Mouse (Mus musculus): ENCODE results near the gene Fhl5. TPM values are rescaled to one million over a fixed set of nuclear protein-coding genes. Genes with fewer than 3 reads are reported as not detected.
"Not testable (repeated sequence)": the region's sequence is repeated elsewhere in the genome, so short reads cannot be mapped to it uniquely, and the experiment has no call there.

Gene Fhl5
- total RNA-seq (2014; rRNA removed): 0.16 TPM in 1 of 2 replicates, not detected in the other
- 0.18 and 0.40 TPM in 2 replicates for polyA plus RNA-seq (2015; fragmentation: Nextera tagmentation; extraction: Ambion mirVana)

DNA sequence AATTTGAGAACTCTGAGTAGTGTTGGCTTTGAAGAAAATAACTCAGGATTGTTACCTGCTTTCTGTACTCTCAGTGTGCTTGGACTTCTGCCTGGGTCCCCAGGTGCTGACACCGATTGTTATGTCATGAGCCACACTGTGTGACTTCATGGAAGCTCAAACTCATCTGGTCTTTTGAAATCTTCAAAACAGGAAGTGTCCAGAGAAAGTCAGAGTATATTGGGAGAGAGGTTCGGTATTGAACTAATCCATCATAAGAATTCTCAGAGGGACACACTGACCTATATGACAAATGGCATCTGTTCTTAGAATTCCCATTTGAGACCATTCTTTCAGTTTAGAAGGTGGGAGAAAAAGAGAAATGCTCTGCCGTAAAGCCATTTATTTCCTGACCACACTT lies at the start of gene Fhl5:
Fhl5 (minus strand) TSS at position 101 of the 400 bp plus-strand sequence.
- TF ChIP-seq CTCF (IDR thresholded peaks at IDR 0.05; ENCODE audit: low read depth): no peak
- no peak for ATAC-seq

DNA sequence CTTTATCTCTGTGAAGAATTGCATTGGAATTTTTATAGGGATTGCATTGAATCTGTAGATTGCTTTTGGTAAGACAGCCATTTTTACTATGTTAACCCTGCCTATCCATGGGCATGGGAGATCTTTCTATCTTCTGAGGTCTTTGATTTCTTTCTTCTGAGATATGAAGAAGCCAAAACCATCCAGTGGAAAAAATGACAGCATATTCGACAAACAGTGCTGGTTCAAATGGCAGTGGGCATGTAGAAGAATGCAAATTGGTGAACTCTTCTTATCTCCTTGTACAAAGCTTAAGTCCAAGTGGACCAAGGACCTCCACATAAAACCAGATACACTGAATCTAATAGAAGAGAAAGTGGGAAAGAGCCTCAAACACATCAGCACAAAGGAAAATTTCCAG lies 42.3 kb upstream of the Fhl5 start:
- not testable (repeated sequence) for H3K4me1 ChIP-seq (ENCODE audit: insufficient read depth, low read length); H3K9ac ChIP-seq (replicated peaks; ENCODE audit: low read length); H3K4me2 ChIP-seq (ENCODE audit: low read depth, low read length); H3K27me3 ChIP-seq (ENCODE audit: insufficient read depth, low read length); H3K9me3 ChIP-seq (ENCODE audit: low read length); H3K36me3 ChIP-seq (ENCODE audit: insufficient read depth, low read length); DNase-seq (ENCODE audit: low spot score); ATAC-seq; H3K27ac ChIP-seq; H3K4me3 ChIP-seq (ENCODE audit: low read length)
- WGBS: 100% methylated on average over 1 of the region's 1 CpGs

More for the DNA sequence above, at the start of gene Fhl5:
- no peaks in the 10 kb centered on the region for H3K4me1 ChIP-seq (ENCODE audit: insufficient read depth, low read length)
- no peak within 1 kb of the TSS for H3K4me2 ChIP-seq (ENCODE audit: low read depth, low read length)
- no peaks in the 10 kb centered on the region for H3K36me3 ChIP-seq (ENCODE audit: insufficient read depth, low read length)
- 91% methylated on average over 3 of the region's 3 CpGs for WGBS
- H3K27me3 ChIP-seq (ENCODE audit: insufficient read depth, low read length): no peaks in the 10 kb centered on the region
- H3K4me3 ChIP-seq (ENCODE audit: low read length): no peak within 1 kb of the TSS
- H3K27ac ChIP-seq: no peak within 1 kb of the TSS
- no peak within 1 kb of the TSS for H3K9ac ChIP-seq (replicated peaks; ENCODE audit: low read length)
- no peak for DNase-seq (ENCODE audit: low spot score)
- no peaks in the 10 kb centered on the region for H3K9me3 ChIP-seq (ENCODE audit: low read length)

DNA sequence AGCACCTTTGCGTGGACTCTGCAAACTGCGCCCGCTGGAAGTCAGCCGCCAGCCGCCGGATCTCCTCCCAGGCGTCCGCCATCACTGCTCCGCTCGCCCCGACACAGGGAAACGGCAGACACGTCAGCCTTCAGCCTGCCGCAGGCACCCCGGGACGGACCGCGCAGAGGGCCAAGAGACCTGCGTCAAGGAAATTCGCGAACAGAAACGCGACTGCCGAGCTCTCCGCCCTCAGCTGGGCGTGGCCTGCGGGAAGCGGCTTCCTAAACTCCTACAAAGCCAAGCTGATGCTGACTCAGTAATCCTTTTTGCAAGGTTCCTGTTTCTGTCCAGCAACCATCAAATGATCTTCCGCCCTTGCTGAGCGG lies 39.0 kb upstream of the Fhl5 start, which contains the start of gene Ufl1:
Ufl1 (minus strand) TSS at position 151 of the 368 bp plus-strand sequence.
- H3K9ac ChIP-seq (replicated peaks; ENCODE audit: low read length): peak within 1 kb of the TSS; percentile 76
- 0 out of 2 replicates have a peak, but pooled peaks cover 3% of the 10 kb centered on the region for H3K4me1 ChIP-seq (ENCODE audit: insufficient read depth, low read length)
- H3K4me3 ChIP-seq (ENCODE audit: low read length): peak within 1 kb of the TSS; percentile 66
- TF ChIP-seq CTCF (IDR thresholded peaks at IDR 0.05; ENCODE audit: low read depth): no peak
- H3K4me2 ChIP-seq (ENCODE audit: low read depth, low read length): peak within 1 kb of the TSS; percentile 70
- DNase-seq (ENCODE audit: low spot score) (peak; percentile 97), ATAC-seq (peak; percentile 99)
- no peaks in the 10 kb centered on the region for H3K9me3 ChIP-seq (ENCODE audit: low read length)
- H3K36me3 ChIP-seq (ENCODE audit: insufficient read depth, low read length): peaks cover 5% of the 10 kb centered on the region; the same call in 1 of the 2 replicates
- under 1% methylated on average over 30 of the region's 30 CpGs for WGBS
- no peaks in the 10 kb centered on the region for H3K27me3 ChIP-seq (ENCODE audit: insufficient read depth, low read length)
- H3K27ac ChIP-seq: peak within 1 kb of the TSS; percentile 97

DNA sequence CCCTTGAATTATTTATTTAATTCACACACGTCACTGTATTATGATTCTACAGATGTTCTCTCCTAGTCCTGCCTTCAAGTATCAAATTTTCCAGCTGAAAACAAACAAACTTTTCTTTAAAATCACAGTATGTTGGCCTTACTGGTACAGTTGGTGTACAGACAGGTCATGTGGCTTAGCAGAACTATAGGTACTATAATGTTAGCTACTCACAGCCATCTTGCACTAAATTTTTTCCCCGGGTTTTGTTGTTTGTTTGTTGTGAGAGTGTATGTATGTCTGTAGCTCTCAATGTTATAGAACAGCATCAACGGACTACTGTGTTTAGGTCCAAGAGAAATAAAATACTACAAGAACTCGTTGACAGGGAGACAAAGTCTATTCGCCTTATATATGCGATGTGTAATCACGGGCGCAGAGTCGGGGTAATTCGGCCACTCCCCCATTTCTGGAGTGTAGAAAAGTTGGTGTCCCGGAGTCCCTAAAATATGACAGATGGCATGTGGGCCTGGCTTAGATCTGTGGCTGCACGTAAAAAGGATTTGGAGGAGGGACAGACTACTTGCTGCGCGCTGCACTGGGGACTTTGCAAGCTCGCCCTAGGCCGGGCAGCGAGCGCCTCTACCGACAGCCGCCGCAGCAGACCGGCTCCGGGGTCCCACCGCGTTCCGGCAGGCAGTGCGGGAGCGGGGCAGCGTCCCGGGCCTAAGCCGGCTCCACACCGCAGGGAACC lies 38.4 kb upstream of the Fhl5 start:
- H3K4me1 ChIP-seq (ENCODE audit: insufficient read depth, low read length): 0 out of 2 replicates have a peak, but pooled peaks cover 3% of the 10 kb centered on the region
- H3K9me3 ChIP-seq (ENCODE audit: low read length): no peaks in the 10 kb centered on the region
- H3K27ac ChIP-seq: peak overlapping the region; percentile 97
- WGBS: under 1% methylated on average over 32 of the region's 32 CpGs
- peaks cover 5% of the 10 kb centered on the region; the same call in 1 of the 2 replicates for H3K36me3 ChIP-seq (ENCODE audit: insufficient read depth, low read length)
- TF ChIP-seq CTCF (IDR thresholded peaks at IDR 0.05; ENCODE audit: low read depth): peak; percentile 44
- DNase-seq (ENCODE audit: low spot score) (peak; percentile 80), ATAC-seq (peak; percentile 93)
- no peaks in the 10 kb centered on the region for H3K27me3 ChIP-seq (ENCODE audit: insufficient read depth, low read length)
- peak overlapping the region; percentile 66 for H3K4me3 ChIP-seq (ENCODE audit: low read length)
- peak overlapping the region; percentile 76 for H3K9ac ChIP-seq (replicated peaks; ENCODE audit: low read length)
- H3K4me2 ChIP-seq (ENCODE audit: low read depth, low read length): peak overlapping the region; percentile 70

DNA sequence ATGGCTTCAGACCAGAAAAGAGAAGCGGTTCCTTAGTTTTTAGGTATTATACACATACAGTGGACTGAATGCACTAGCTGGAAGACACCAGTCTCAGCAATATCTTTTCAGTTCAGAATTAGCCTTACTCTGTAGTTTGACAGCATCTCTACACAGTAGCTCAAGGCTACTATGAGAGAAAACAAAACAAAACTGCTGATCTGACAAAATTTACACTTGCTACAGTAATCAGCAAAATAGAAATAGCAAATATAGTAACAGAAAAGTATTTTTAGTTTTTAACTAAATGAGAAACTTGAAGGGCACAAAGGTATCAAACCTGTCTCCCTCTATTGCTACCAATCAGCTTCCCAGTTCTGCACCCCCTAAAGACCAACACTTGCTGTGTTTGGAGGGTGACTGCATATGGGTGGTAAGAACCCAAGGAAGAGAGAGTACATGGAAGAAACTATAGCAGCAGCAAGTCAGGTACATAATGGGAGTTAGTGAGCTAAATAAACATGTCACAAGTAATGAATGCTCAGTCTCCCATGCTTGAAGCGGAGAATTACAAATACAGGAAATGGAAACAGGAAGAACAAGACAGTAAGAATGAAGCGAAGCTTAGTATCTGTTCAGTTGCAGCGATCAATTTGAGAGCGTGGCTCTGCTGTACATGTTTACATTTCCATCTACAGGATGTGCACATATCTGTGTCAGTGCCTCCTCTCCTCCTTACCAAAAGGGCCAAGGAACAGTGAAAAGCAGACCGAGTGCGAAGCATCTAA lies 30.4 kb upstream of the Fhl5 start:
- Histone ChIP-seq H3K27me3 (ENCODE audit: insufficient read depth, low read length) (no peaks in the 10 kb centered on the region), H3K9me3 (ENCODE audit: low read length) (no peaks in the 10 kb centered on the region), H3K4me3 (ENCODE audit: low read length) (no peak overlapping the region), H3K4me1 (ENCODE audit: insufficient read depth, low read length) (no peaks in the 10 kb centered on the region), H3K27ac (no peak overlapping the region), H3K4me2 (ENCODE audit: low read depth, low read length) (no peak overlapping the region), H3K9ac (replicated peaks; ENCODE audit: low read length) (no peak overlapping the region), H3K36me3 (ENCODE audit: insufficient read depth, low read length) (peaks cover 42% of the 10 kb centered on the region)
- 90% methylated on average over 7 of the region's 7 CpGs for WGBS
- DNase-seq (ENCODE audit: low spot score): no peak
- no peak for TF ChIP-seq CTCF (IDR thresholded peaks at IDR 0.05; ENCODE audit: low read depth)
- ATAC-seq: no peak

DNA sequence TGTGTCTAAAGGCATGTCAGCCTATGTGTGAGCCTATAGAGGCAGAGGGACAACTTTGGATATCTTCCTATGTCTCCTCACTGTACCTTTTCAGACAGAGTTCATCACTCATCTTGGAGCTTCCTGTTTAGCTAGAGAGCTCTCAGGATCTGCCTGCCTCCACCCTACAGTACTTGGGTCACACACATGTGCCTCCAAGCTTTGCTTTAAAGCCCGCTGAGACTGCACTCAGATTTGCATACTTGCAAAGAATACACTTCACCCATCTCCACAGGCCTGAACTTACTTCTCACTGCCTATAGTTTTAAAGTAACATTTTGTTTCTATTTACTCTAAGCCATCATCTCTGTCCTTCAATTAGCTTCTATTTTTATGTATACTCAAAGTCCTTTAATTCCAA lies 29.2 kb upstream of the Fhl5 start:
- Histone ChIP-seq H3K9ac (replicated peaks; ENCODE audit: low read length) (no peak overlapping the region), H3K27ac (no peak overlapping the region), H3K4me3 (ENCODE audit: low read length) (no peak overlapping the region), H3K27me3 (ENCODE audit: insufficient read depth, low read length) (no peaks in the 10 kb centered on the region), H3K4me1 (ENCODE audit: insufficient read depth, low read length) (no peaks in the 10 kb centered on the region), H3K4me2 (ENCODE audit: low read depth, low read length) (no peak overlapping the region), H3K36me3 (ENCODE audit: insufficient read depth, low read length) (peaks cover 46% of the 10 kb centered on the region), H3K9me3 (ENCODE audit: low read length) (no peaks in the 10 kb centered on the region)
- ATAC-seq: no peak
- WGBS: 78% methylated on average over 1 of the region's 1 CpGs
- no peak for TF ChIP-seq CTCF (IDR thresholded peaks at IDR 0.05; ENCODE audit: low read depth)
- no peak for DNase-seq (ENCODE audit: low spot score)
